Mouse (Mus musculus) kidney, postnatal 0 days (tissue): ENCODE measurements around the gene Mmp15. TPM values are rescaled to one million over a fixed set of nuclear protein-coding genes. Genes with fewer than 3 reads are reported as not detected.

ENCODE experiments used
- ATAC-seq: fragments of 200-750 bp; cut with Nextera tagmentation; replicated peaks from 2 replicates; pipeline ENCODE4 v1.8.0; 2017; ENCODE audit warnings: low read depth, moderate number of reproducible peaks, moderate TSS enrichment, moderate library complexity; ENCODE audit not compliant: low FRiP score
- DNase-seq: peaks from one replicate; pipeline ENCODE4 v3.0.0-alpha.2; 2016; ENCODE audit warnings: low spot score
- H3K27ac ChIP-seq: fragments of 300-500 bp; sonication (generic); 2 replicates; pipeline ENCODE4 v1.5.1; 2014; ENCODE audit warnings: mild to moderate bottlenecking
- H3K27me3 ChIP-seq: fragments of 300-500 bp; sonication (generic); 2 replicates; pipeline ENCODE4 v1.6.1; 2014; ENCODE audit warnings: low read length, mixed read lengths; ENCODE audit not compliant: insufficient read depth
- H3K36me3 ChIP-seq: fragments of 300-500 bp; sonication (generic); 2 replicates; pipeline ENCODE4 v1.6.1; 2014; ENCODE audit warnings: low read length, mixed read lengths; ENCODE audit not compliant: insufficient read depth
- H3K4me1 ChIP-seq: fragments of 300-500 bp; sonication (generic); replicated peaks from 2 replicates; pipeline ENCODE4 v1.6.1; 2014; ENCODE audit warnings: antibody characterized with exemption, low read length, mixed read lengths; ENCODE audit not compliant: insufficient read depth
- H3K4me2 ChIP-seq: fragments of 300-500 bp; sonication (generic); 2 replicates; pipeline ENCODE4 v1.6.1; 2014; ENCODE audit warnings: mild to moderate bottlenecking, low read length, moderate library complexity, mixed read lengths
- H3K4me3 ChIP-seq: fragments of 300-500 bp; sonication (generic); replicated peaks from 2 replicates; pipeline ENCODE4 v1.5.1; 2014; ENCODE audit warnings: low read depth, low read length
- H3K9ac ChIP-seq: fragments of 300-500 bp; sonication (generic); 2 replicates; pipeline ENCODE4 v1.6.1; 2014; ENCODE audit warnings: low read depth, low read length
- H3K9me3 ChIP-seq: fragments of 300-500 bp; sonication (generic); replicated peaks from 2 replicates; pipeline ENCODE4 v1.6.1; 2016; ENCODE audit warnings: low read length, inconsistent platforms, mixed read lengths
- CTCF ChIP-seq: IDR thresholded peaks from 2 replicates; pipeline ENCODE4 v1.5.1; 2016; ENCODE audit warnings: antibody characterized with exemption, low read depth, mild to moderate bottlenecking, moderate library complexity
- WGBS: fragments of 180-500 bp; shearing (Covaris S2); extraction: QIAGEN DNeasy Blood & Tissue Kit; methylation state at CpG from one replicate; pipeline ENCODE4 v1.1.7; 2014; 5-methylcytosine and 5-hydroxymethylcytosine counted together
- polyA plus RNA-seq: library from polyadenylated mRNA; unstranded; fragments of >200 nt; fragmentation: Nextera tagmentation; extraction: Ambion mirVana; gene quantifications from 2 replicates; pipeline ENCODE4 v1.2.1, GENCODE M21; 2015

The Mmp15 gene
- polyA plus RNA-seq, 1 experiment from 2014 or later, result 5.8 TPM

DNA sequence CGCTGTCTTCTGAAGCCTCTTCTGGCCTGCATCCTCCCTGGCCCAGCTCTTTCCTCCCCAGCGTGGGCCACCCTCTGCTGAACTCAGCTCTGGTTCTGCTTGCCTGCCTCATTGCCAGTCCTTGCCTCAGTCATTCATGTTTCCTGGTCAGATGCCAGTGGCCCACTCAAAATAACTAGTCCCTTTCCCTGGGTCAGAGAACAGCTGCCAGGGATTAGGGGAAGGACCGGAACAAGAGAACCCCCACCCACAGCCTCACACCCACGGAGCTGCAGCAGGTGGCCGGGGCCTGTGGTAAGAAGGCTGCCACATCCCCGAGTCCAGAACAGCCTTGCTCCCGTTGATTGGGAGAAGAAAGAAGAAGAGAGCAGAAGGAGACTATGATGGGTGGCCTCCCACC is 49.0 kb downstream of the Mmp15 start:
- Histone ChIP-seq H3K27ac (no peak overlapping the region), H3K27me3 (no peaks in the 10 kb centered on the region), H3K4me1 (no peaks in the 10 kb centered on the region), H3K4me2 (no peak overlapping the region), H3K9me3 (no peaks in the 10 kb centered on the region), H3K36me3 (no peaks in the 10 kb centered on the region), H3K4me3 (no peak overlapping the region), H3K9ac (no peak overlapping the region)
- no peak for DNase-seq
- 71% methylated on average over 7 of the region's 7 CpGs for WGBS
- no peak for ATAC-seq
- TF ChIP-seq CTCF, result no peak

DNA sequence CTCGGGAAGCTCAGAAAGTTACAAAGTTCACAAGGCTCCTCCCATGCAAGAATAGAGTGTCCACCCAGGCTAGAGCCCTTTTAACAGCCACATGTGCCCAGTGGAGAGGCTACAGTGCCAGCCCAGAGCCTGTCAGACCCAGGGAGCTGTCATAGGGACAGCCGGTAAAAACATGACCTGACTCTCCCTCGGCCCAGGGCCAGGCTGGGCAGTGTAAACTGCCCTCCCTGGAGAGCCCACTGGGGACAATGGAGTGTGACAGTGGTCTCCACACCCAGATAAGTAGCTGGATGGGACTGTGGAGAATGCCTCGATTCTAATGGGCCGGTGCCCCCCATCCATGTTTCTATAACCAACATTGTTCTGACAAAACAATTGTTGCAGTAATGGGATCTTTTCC is 57.5 kb downstream of the Mmp15 start:
- Histone ChIP-seq H3K4me3 (no peak overlapping the region), H3K4me2 (no peak overlapping the region), H3K27ac (no peak overlapping the region), H3K9me3 (no peaks in the 10 kb centered on the region), H3K27me3 (no peaks in the 10 kb centered on the region), H3K4me1 (no peaks in the 10 kb centered on the region), H3K9ac (no peak overlapping the region), H3K36me3 (no peaks in the 10 kb centered on the region)
- no peak; the same call in 1 of the 2 replicates for ATAC-seq
- WGBS, result 57% methylated on average over 5 of the region's 5 CpGs
- no peak for TF ChIP-seq CTCF
- no peak for DNase-seq

DNA sequence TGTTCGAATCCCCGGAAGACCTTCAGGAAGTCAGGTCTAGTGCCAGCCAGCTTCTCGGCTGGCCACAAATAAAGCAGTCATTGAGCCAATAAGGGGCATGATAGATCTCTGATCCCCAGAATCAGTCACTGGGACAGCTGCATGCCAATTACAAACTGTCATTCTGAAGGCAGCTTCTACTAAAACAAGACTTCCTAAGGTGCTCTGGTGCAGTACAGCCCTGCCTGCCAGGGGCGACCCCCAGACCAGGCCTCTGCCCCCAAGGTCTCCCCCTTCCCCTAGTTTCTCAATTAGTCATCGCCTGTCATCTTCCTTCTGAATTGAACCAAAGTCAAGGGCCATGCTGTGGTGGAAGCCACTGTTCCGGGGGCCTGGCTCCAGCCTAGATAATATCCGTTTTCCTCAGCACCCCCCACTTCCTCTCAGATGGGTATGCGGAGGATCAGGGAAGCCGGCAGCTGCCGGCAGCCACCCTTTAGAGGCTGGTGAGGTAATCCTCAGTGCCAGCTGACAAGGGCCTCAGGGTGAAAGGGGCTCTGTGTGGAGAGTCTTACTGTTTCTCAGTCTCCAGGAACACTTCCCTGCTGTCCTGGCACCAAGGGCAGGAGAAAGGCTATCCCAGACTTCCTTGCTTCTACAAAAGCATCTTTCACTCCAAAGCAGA is 59.4 kb downstream of the Mmp15 start:
- Histone ChIP-seq H3K4me2 (no peak overlapping the region), H3K27ac (0 out of 2 replicates have a peak overlapping the region, but pooled peaks have one; percentile 5), H3K9me3 (no peaks in the 10 kb centered on the region), H3K4me3 (no peak overlapping the region), H3K36me3 (no peaks in the 10 kb centered on the region), H3K4me1 (no peaks in the 10 kb centered on the region), H3K27me3 (no peaks in the 10 kb centered on the region), H3K9ac (no peak overlapping the region)
- 42% methylated on average over 10 of the region's 10 CpGs for WGBS
- TF ChIP-seq CTCF, result no peak
- DNase-seq, result no peak
- no peak for ATAC-seq

DNA sequence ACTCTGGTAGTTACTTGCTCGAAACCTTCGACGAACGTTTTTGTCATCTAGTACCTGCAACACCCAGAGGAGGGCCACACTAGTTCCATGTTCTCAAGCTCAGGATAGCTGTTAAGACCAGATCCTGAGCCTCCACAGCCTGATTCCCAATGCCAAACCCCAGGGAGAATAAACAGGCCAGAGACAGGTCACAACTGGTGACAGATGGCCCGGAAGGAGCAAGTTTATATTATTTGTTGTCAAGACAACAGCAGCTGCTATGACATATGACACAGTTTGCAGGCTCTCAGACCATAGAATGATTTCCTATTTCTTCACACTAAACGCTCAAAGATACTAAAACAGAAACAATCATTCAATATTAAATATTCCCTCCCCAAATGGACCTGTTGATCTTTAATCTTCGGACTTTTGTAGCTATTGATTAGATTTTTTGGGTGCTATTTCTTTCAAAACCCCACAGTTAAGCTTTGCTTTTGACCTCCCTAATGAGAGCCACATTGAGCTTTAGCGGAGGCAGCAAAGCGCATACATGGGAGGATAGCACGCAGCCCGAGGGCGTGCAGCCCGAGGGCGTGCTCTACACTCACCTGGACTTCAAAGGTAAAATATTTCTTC is 70.2 kb downstream of the Mmp15 start:
- Histone ChIP-seq H3K36me3 (peaks cover 15% of the 10 kb centered on the region; the same call in 1 of the 2 replicates), H3K4me2 (no peak overlapping the region), H3K4me3 (no peak overlapping the region), H3K27me3 (no peaks in the 10 kb centered on the region), H3K9me3 (no peaks in the 10 kb centered on the region), H3K27ac (no peak overlapping the region), H3K9ac (no peak overlapping the region), H3K4me1 (0 out of 2 replicates have a peak, but pooled peaks cover 5% of the 10 kb centered on the region)
- ATAC-seq (no peak), DNase-seq (no peak)
- TF ChIP-seq CTCF, result no peak
- 91% methylated on average over 14 of the region's 14 CpGs for WGBS

Other genes starting within 250 kb of the Mmp15 start
- gene Kifc3, start 149.5 kb upstream of the Mmp15 start, polyA plus RNA-seq, result 41.2 and 46.2 TPM in 2 replicates
- gene Cngb1, start 45.7 kb upstream of the Mmp15 start, polyA plus RNA-seq, result 1.0 and 2.1 TPM in 2 replicates
- 0.30 TPM in 1 of 2 replicates, not detected in the other for gene Tepp, start 41.7 kb upstream of the Mmp15 start, polyA plus RNA-seq
- 6.3 and 6.6 TPM in 2 replicates for gene Zfp319, start 20.3 kb upstream of the Mmp15 start, polyA plus RNA-seq
- 42.9 and 45.6 TPM in 2 replicates for gene Usb1, start 20.0 kb upstream of the Mmp15 start, polyA plus RNA-seq
- 126 and 129 TPM in 2 replicates for gene Cfap20, start 82.6 kb downstream of the Mmp15 start, polyA plus RNA-seq
- 9.5 and 11.2 TPM in 2 replicates for gene Csnk2a2, start 137.8 kb downstream of the Mmp15 start, polyA plus RNA-seq
- gene Ccdc113, start 181.8 kb downstream of the Mmp15 start, polyA plus RNA-seq, result 1.5 and 2.2 TPM in 2 replicates
- gene Prss54, start 224.1 kb downstream of the Mmp15 start, polyA plus RNA-seq, result not detected in 2 replicates